Mouse (Mus musculus): ENCODE results near the gene Slc35b2. TPM values are rescaled to one million over a fixed set of nuclear protein-coding genes. Genes with fewer than 3 reads are reported as not detected.

Slc35b2 gene
- 130 and 131 TPM in 2 replicates for polyA plus RNA-seq (2015; fragmentation: Nextera tagmentation; extraction: Ambion mirVana)

DNA sequence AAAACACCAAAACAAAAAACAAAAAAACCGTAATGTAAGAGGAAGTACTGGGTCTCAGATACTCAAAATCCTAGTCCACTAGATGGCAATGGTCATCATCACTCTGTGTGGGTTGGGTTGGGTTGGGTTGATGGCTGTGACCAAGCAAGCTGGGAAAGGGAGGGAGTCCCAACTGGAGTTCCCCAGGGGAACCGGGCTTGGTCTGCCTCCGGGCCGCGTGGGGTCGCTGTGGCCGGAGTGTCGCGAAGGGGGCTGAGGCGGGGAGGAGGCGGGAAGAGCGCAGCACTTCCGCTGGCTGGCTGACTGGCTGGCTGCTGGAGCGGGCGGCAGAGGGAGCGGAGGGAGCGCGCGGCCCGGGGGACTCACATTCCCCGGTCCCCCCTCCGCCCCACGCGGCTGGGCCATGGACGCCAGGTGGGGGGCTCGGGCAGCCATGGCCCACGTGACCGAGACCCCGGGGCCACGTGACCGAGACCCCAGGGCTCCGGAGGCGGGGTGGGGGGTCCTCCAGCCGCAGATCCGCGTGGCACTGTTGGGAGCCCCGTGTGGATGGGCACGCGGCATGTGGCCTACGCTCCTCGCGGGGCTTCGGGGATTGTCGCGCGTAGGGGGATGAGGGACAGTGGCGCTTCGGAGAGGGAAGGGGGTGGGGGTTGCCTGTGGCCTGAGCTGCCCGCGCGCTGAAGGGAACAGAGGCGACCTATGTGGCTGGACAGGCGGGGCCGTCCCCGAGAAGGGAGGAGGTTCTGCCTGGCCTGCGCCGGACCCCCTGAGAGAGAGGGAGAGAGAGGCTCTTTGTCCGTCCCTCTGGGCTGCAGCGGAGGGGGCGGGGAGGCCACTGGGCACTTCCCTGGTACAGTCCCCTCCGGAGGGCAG, at the start of gene Slc35b2:
TSS of gene Slc35b2 (plus strand) at position 220 of the 876 bp plus-strand sequence.
- H3K4me3 ChIP-seq (ENCODE audit: low read length), result peak within 1 kb of the TSS; percentile 65
- ATAC-seq (ENCODE audit: low read depth), result peak; percentile 92
- peaks cover 12% of the 10 kb centered on the region for H3K4me1 ChIP-seq (replicated peaks; ENCODE audit: control insufficient read depth, insufficient read depth, low read length)
- peak within 1 kb of the TSS; percentile 79 for H3K4me2 ChIP-seq (ENCODE audit: low read depth, low read length)
- no peaks in the 10 kb centered on the region for H3K27me3 ChIP-seq (ENCODE audit: control insufficient read depth, insufficient read depth, low read depth, low read length)
- H3K9me3 ChIP-seq (ENCODE audit: control insufficient read depth, low read length), result no peaks in the 10 kb centered on the region
- H3K36me3 ChIP-seq (ENCODE audit: control insufficient read depth, insufficient read depth, low read length), result peaks cover 34% of the 10 kb centered on the region
- H3K27ac ChIP-seq (ENCODE audit: low read length), result peak within 1 kb of the TSS; percentile 62
- H3K9ac ChIP-seq (ENCODE audit: low read length), result peak within 1 kb of the TSS; percentile 81
- 2% methylated on average over 60 of the region's 61 CpGs for WGBS

DNA sequence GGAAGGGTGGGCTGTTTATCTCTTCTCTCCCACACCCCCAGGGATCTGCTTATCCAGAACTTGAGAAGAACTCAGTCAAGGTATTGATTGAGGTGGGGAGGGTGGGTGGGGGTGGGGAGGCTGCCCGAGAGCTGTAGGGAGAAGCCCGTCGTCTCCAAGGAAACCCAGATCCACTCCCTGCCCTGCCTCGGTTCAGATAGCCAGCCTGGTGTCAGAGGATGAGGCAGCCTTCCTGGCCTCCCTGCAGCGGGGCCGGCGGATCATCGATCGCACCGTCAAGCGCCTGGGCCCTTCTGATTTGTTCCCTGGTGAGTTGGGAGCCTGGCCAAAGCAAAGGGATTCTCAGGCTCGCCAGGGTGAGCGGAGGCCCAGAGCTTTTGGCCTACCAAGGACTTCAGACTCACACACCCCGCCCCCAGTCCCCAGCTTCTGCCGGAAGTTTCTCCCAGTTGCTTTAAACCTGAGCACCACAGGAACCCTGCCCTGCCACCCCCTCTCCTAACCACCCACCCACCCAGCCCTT, 48.4 kb upstream of the Slc35b2 start:
- Histone ChIP-seq H3K36me3 (ENCODE audit: control insufficient read depth, insufficient read depth, low read length) (no peaks in the 10 kb centered on the region), H3K9ac (ENCODE audit: low read length) (no peak overlapping the region), H3K27me3 (ENCODE audit: control insufficient read depth, insufficient read depth, low read depth, low read length) (no peaks in the 10 kb centered on the region), H3K9me3 (ENCODE audit: control insufficient read depth, low read length) (no peaks in the 10 kb centered on the region), H3K4me2 (ENCODE audit: low read depth, low read length) (no peak overlapping the region), H3K4me3 (ENCODE audit: low read length) (no peak overlapping the region), H3K27ac (ENCODE audit: low read length) (no peak overlapping the region), H3K4me1 (replicated peaks; ENCODE audit: control insufficient read depth, insufficient read depth, low read length) (no peaks in the 10 kb centered on the region)
- ATAC-seq (ENCODE audit: low read depth), result no peak
- WGBS, result 43% methylated on average over 15 of the region's 15 CpGs

DNA sequence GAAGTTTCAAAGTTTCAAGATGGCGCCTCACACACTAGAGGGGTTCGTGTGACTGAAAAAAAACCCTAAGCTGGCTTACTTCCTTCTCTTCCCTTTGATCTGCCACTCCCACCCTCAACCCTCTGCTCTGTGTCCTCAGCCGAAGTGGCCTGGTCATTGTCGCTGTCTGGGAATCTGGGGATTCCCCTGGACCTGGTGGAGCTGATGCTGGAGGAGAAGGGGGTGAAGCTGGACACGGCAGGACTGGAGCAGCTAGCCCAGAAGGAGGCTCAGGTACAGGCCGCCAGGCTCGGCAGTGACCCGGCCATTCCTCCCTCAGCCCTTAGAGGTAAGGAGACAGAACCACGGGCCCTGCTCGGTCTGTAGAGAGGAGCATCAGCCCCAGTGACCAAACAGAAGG, 47.9 kb upstream of the Slc35b2 start:
- no peaks in the 10 kb centered on the region for H3K27me3 ChIP-seq (ENCODE audit: control insufficient read depth, insufficient read depth, low read depth, low read length)
- no peak overlapping the region for H3K4me2 ChIP-seq (ENCODE audit: low read depth, low read length)
- H3K36me3 ChIP-seq (ENCODE audit: control insufficient read depth, insufficient read depth, low read length), result no peaks in the 10 kb centered on the region
- H3K4me3 ChIP-seq (ENCODE audit: low read length), result no peak overlapping the region
- no peak overlapping the region for H3K27ac ChIP-seq (ENCODE audit: low read length)
- no peaks in the 10 kb centered on the region for H3K9me3 ChIP-seq (ENCODE audit: control insufficient read depth, low read length)
- WGBS, result 78% methylated on average over 10 of the region's 10 CpGs
- no peak for ATAC-seq (ENCODE audit: low read depth)
- H3K4me1 ChIP-seq (replicated peaks; ENCODE audit: control insufficient read depth, insufficient read depth, low read length), result no peaks in the 10 kb centered on the region
- no peak overlapping the region for H3K9ac ChIP-seq (ENCODE audit: low read length)

DNA sequence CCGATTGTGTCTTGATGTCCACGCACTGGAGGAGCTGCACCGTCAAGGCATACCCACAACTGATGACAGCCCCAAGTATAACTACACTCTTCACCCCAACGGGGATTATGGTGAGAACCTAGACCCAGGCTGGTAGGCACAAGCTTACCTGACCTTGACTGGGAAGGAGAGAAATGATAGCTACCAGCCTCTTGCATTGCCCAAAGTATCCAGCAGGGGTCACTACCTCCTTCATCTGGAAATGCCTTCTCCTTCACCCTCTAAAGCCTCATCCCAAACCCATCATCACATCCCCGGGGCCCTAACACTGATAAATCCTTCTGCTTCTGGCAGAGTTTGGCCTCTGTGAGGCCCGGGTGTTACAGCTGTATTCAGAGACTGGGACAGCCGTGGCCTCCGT, 47.2 kb upstream of the Slc35b2 start:
- WGBS, result 47% methylated on average over 8 of the region's 8 CpGs
- H3K9me3 ChIP-seq (ENCODE audit: control insufficient read depth, low read length), result no peaks in the 10 kb centered on the region
- H3K36me3 ChIP-seq (ENCODE audit: control insufficient read depth, insufficient read depth, low read length), result no peaks in the 10 kb centered on the region
- H3K27me3 ChIP-seq (ENCODE audit: control insufficient read depth, insufficient read depth, low read depth, low read length), result no peaks in the 10 kb centered on the region
- H3K9ac ChIP-seq (ENCODE audit: low read length), result no peak overlapping the region
- no peaks in the 10 kb centered on the region for H3K4me1 ChIP-seq (replicated peaks; ENCODE audit: control insufficient read depth, insufficient read depth, low read length)
- H3K27ac ChIP-seq (ENCODE audit: low read length), result no peak overlapping the region
- no peak overlapping the region for H3K4me3 ChIP-seq (ENCODE audit: low read length)
- H3K4me2 ChIP-seq (ENCODE audit: low read depth, low read length), result no peak overlapping the region
- 0 out of 2 replicates have a peak, but pooled peaks have one; percentile 8 for ATAC-seq (ENCODE audit: low read depth)

DNA sequence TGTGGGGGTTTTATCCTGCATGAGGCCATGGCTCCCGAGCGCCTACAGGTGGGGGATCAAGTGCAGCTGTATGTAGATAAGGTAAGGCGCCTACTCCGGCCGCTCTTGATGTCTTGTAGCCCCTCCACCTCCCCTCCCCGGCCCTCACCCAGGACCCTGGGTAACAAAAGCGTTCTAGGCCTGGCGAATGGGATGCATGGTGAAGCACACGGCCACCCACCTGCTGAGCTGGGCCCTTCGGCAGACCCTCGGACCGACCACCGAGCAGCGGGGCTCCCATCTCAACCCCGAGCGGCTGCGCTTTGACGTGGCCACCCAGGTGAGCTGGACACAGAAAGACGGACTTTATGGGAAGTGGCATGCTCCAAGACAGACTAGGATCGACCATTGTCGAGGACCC, 46.5 kb upstream of the Slc35b2 start:
- H3K9ac ChIP-seq (ENCODE audit: low read length), result no peak overlapping the region
- no peaks in the 10 kb centered on the region for H3K9me3 ChIP-seq (ENCODE audit: control insufficient read depth, low read length)
- H3K4me3 ChIP-seq (ENCODE audit: low read length), result no peak overlapping the region
- H3K27me3 ChIP-seq (ENCODE audit: control insufficient read depth, insufficient read depth, low read depth, low read length), result no peaks in the 10 kb centered on the region
- no peak overlapping the region for H3K27ac ChIP-seq (ENCODE audit: low read length)
- no peaks in the 10 kb centered on the region for H3K36me3 ChIP-seq (ENCODE audit: control insufficient read depth, insufficient read depth, low read length)
- no peak overlapping the region for H3K4me2 ChIP-seq (ENCODE audit: low read depth, low read length)
- no peaks in the 10 kb centered on the region for H3K4me1 ChIP-seq (replicated peaks; ENCODE audit: control insufficient read depth, insufficient read depth, low read length)
- 94% methylated on average over 21 of the region's 21 CpGs for WGBS
- ATAC-seq (ENCODE audit: low read depth), result no peak

DNA sequence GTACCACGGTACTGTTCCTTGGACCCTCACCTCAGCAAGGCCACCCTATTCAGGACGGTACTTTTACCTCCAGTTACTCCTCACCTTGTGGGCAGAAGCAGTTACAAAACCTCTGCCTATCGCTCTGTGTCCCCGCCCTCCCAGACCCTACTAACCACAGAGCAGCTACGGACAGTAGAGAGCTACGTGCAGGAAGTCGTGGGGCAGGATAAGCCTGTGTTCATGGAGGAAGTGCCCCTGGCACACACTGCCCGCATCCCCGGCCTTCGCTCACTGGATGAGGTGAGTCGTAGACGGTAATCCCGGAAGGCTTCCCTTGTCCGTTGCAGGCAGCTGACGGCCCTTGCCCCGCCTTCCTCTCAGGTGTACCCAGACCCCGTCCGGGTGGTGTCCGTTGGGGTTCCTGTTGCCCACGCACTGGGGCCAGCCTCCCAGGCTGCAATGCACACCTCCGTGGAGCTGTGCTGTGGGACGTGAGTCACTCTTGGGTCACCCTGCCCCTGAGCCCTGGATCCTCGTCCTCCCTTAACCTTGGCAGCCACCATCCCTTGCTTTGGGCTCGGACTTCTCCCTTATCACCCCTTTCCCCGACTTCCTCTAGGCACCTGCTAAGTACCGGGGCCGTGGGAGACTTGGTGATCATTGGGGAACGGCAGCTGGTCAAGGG, 46.0 kb upstream of the Slc35b2 start:
- Histone ChIP-seq H3K27ac (ENCODE audit: low read length) (no peak overlapping the region), H3K4me3 (ENCODE audit: low read length) (no peak overlapping the region), H3K4me2 (ENCODE audit: low read depth, low read length) (no peak overlapping the region), H3K9me3 (ENCODE audit: control insufficient read depth, low read length) (no peaks in the 10 kb centered on the region), H3K9ac (ENCODE audit: low read length) (no peak overlapping the region), H3K4me1 (replicated peaks; ENCODE audit: control insufficient read depth, insufficient read depth, low read length) (0 out of 2 replicates have a peak, but pooled peaks cover 3% of the 10 kb centered on the region), H3K27me3 (ENCODE audit: control insufficient read depth, insufficient read depth, low read depth, low read length) (no peaks in the 10 kb centered on the region), H3K36me3 (ENCODE audit: control insufficient read depth, insufficient read depth, low read length) (no peaks in the 10 kb centered on the region)
- WGBS, result 86% methylated on average over 28 of the region's 28 CpGs
- ATAC-seq (ENCODE audit: low read depth), result no peak

DNA sequence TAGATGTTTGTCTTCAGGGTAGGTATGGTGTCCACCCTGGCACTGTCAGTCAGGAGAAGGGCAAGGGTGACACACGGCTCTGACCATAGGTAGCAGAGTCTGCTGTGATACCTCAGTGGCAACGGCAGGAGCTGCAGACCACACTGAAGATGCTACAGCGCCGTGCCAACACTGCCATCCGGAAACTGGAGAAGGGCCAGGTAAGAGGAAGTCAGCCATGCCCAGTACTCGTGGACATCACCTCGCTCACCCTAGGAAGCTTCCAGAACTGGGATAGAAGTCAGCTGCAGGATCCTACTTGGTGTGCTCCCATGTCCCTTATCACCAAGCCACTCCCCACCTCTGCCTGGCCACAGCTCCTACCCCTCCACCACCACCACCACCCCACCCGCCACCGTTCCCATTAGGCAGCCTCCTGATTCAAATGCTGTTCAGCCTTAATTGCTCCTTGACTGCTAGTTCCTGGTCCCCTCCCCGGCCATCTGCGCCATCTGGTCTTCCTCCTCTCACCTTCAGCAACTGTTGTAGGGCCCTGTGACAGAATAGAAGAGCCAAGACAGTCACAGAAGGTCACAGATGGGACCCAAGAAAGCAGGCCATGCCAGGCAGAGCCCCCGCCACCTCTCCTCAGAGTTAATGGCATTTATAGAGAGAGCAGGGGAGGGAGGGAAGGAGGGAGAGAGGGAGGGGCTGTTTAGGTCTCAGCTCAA, 44.8 kb upstream of the Slc35b2 start:
- 85% methylated on average over 12 of the region's 12 CpGs for WGBS
- Histone ChIP-seq H3K9ac (ENCODE audit: low read length) (no peak overlapping the region), H3K9me3 (ENCODE audit: control insufficient read depth, low read length) (no peaks in the 10 kb centered on the region), H3K36me3 (ENCODE audit: control insufficient read depth, insufficient read depth, low read length) (no peaks in the 10 kb centered on the region), H3K27ac (ENCODE audit: low read length) (no peak overlapping the region), H3K4me2 (ENCODE audit: low read depth, low read length) (no peak overlapping the region), H3K4me1 (replicated peaks; ENCODE audit: control insufficient read depth, insufficient read depth, low read length) (peaks cover 9% of the 10 kb centered on the region), H3K27me3 (ENCODE audit: control insufficient read depth, insufficient read depth, low read depth, low read length) (no peaks in the 10 kb centered on the region; the same call in 1 of the 2 replicates), H3K4me3 (ENCODE audit: low read length) (no peak overlapping the region)
- ATAC-seq (ENCODE audit: low read depth), result no peak

DNA sequence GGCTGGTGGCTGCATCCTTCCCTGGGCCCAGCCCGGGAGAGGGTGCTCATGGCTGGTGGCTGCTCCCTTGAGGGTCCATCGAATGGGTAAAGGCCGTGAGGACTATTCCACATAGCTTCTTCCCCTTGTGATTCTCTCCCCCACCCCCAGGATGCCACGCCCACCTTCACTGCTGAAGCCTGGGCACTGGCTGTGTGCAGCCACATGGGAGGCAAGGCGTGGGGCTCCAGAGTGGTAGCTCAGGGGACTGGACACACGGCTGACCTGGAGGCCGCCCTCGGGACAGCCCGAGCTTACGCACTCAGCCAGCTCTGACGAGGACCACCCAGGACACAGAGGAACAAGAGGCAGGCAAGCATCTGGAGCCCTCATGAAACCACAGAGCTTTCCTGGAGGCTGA, 43.5 kb upstream of the Slc35b2 start:
- no peak for ATAC-seq (ENCODE audit: low read depth)
- no peak overlapping the region for H3K27ac ChIP-seq (ENCODE audit: low read length)

DNA sequence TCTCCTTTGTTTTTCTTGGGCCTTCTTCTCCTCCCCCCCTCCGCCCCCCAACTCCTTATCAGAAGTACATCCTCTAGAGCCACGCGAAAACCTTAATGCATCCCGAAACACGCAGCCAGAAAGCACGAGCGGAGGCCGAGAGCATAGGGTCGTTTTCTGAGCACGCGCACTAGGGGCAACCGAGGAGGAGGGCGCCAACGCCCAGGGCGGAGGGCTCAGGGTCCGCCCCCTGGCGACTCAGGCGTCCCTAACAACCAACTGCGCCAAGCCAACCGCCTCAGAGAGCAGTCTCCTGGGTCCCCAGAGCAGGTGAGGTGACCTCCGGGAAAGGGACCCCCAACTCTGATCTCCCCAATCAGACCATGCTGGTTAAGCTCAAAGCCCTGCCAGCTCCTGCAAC, 40.4 kb upstream of the Slc35b2 start, which contains the start of gene Tcte1:
TSS of gene Tcte1 (plus strand) at position 172 of the 400 bp plus-strand sequence.
- peak within 1 kb of the TSS; percentile 74 for H3K4me2 ChIP-seq (ENCODE audit: low read depth, low read length)
- H3K27ac ChIP-seq (ENCODE audit: low read length), result no peak within 1 kb of the TSS
- no peaks in the 10 kb centered on the region for H3K9me3 ChIP-seq (ENCODE audit: control insufficient read depth, low read length)
- peak within 1 kb of the TSS; percentile 44 for H3K4me3 ChIP-seq (ENCODE audit: low read length)
- H3K4me1 ChIP-seq (replicated peaks; ENCODE audit: control insufficient read depth, insufficient read depth, low read length), result peaks cover 9% of the 10 kb centered on the region
- H3K27me3 ChIP-seq (ENCODE audit: control insufficient read depth, insufficient read depth, low read depth, low read length), result no peaks in the 10 kb centered on the region; the same call in 1 of the 2 replicates
- no peaks in the 10 kb centered on the region for H3K36me3 ChIP-seq (ENCODE audit: control insufficient read depth, insufficient read depth, low read length)
- ATAC-seq (ENCODE audit: low read depth), result peak; percentile 84
- 3% methylated on average over 20 of the region's 21 CpGs for WGBS
- peak within 1 kb of the TSS; percentile 58 for H3K9ac ChIP-seq (ENCODE audit: low read length)

More for the DNA sequence above, 43.5 kb upstream of the Slc35b2 start:
- Histone ChIP-seq H3K36me3 (ENCODE audit: control insufficient read depth, insufficient read depth, low read length) (no peaks in the 10 kb centered on the region), H3K4me3 (ENCODE audit: low read length) (no peak overlapping the region), H3K9me3 (ENCODE audit: control insufficient read depth, low read length) (no peaks in the 10 kb centered on the region), H3K9ac (ENCODE audit: low read length) (no peak overlapping the region), H3K4me1 (replicated peaks; ENCODE audit: control insufficient read depth, insufficient read depth, low read length) (peaks cover 9% of the 10 kb centered on the region), H3K4me2 (ENCODE audit: low read depth, low read length) (no peak overlapping the region), H3K27me3 (ENCODE audit: control insufficient read depth, insufficient read depth, low read depth, low read length) (no peaks in the 10 kb centered on the region; the same call in 1 of the 2 replicates)
- 81% methylated on average over 11 of the region's 11 CpGs for WGBS

Data from lung, embryonic 16.5 days (tissue).